In genomic region chr13:57756316-57756715, GRCm38 (mm10) we compare ENCODE assay signal across 17 mouse cellular contexts.
A peak's percentile ranks its signal among the peaks of the same experiment; 100 is the strongest.
DNase-seq lines count a peak whose midpoint lies in the region; ATAC-seq and TF ChIP-seq lines count a peak whose summit lies in the region.
"Had no signal": no experiment of that assay in that cellular context is flagged by ENCODE, and none has a peak within 500 bp of the region (broad histone marks: within the 10 kb centered on the region; RNA-seq: fewer than 3 reads in every experiment).

No protein-coding gene starts in this region.

- no peak for ATAC-seq in hindbrain, embryonic 13.5 days (ENCODE audit: low FRiP score)
- no peak for ATAC-seq in hindbrain, postnatal 0 days
- no peak for ATAC-seq in midbrain, embryonic 12.5 days (ENCODE audit: low FRiP score, low read depth)
- no peak for ATAC-seq in midbrain, embryonic 15.5 days (replicated peaks)
- no peak for ATAC-seq in intestine, embryonic 15.5 days
- no peak for ATAC-seq in megakaryocyte progenitor cell, adult 5-6 weeks (replicated peaks; ENCODE audit: poor library complexity)

- H3K36me3 ChIP-seq in hindbrain, embryonic 13.5 days, result no peaks in the 10 kb centered on the region
- no peaks in the 10 kb centered on the region for H3K36me3 ChIP-seq in hindbrain, postnatal 0 days (ENCODE audit: insufficient read depth, low read length)
- no peaks in the 10 kb centered on the region for H3K36me3 ChIP-seq in midbrain, embryonic 12.5 days
- H3K36me3 ChIP-seq in midbrain, embryonic 15.5 days (replicated peaks), result no peaks in the 10 kb centered on the region
- no peaks in the 10 kb centered on the region for H3K36me3 ChIP-seq in intestine, embryonic 15.5 days
- H3K36me3 ChIP-seq: heart, embryonic 15.5 days; stomach, embryonic 15.5 days had no signal

- no peak overlapping the region for H3K4me2 ChIP-seq in hindbrain, embryonic 13.5 days
- no peak overlapping the region for H3K4me2 ChIP-seq in hindbrain, postnatal 0 days (ENCODE audit: low read depth, low read length)
- H3K4me2 ChIP-seq in midbrain, embryonic 12.5 days (replicated peaks), result no peak overlapping the region
- H3K4me2 ChIP-seq in midbrain, embryonic 15.5 days, result no peak overlapping the region
- no peak overlapping the region for H3K4me2 ChIP-seq in intestine, embryonic 15.5 days (replicated peaks)
- H3K4me2 ChIP-seq: heart, embryonic 15.5 days; stomach, embryonic 15.5 days had no signal

- peaks cover 12% of the 10 kb centered on the region for H3K4me1 ChIP-seq in hindbrain, embryonic 13.5 days (replicated peaks)
- H3K4me1 ChIP-seq in hindbrain, postnatal 0 days (ENCODE audit: insufficient read depth, low read length), result no peaks in the 10 kb centered on the region
- 0 out of 2 replicates have a peak, but pooled peaks cover 2% of the 10 kb centered on the region for H3K4me1 ChIP-seq in midbrain, embryonic 12.5 days
- peaks cover 4% of the 10 kb centered on the region; the same call in 1 of the 2 replicates for H3K4me1 ChIP-seq in midbrain, embryonic 15.5 days
- H3K4me1 ChIP-seq in intestine, embryonic 15.5 days (replicated peaks), result no peaks in the 10 kb centered on the region
- H3K4me1 ChIP-seq: heart, embryonic 15.5 days; stomach, embryonic 15.5 days had no signal

- 49% methylated on average over 3 of the region's 3 CpGs for WGBS in hindbrain, embryonic 13.5 days
- WGBS in hindbrain, postnatal 0 days, result 39% methylated on average over 3 of the region's 3 CpGs
- WGBS in midbrain, embryonic 12.5 days, result 55% methylated on average over 3 of the region's 3 CpGs
- WGBS in midbrain, embryonic 15.5 days, result 44% methylated on average over 3 of the region's 3 CpGs
- 75% methylated on average over 3 of the region's 3 CpGs for WGBS in intestine, embryonic 15.5 days

- no peak overlapping the region for H3K9ac ChIP-seq in hindbrain, embryonic 13.5 days
- H3K9ac ChIP-seq in hindbrain, postnatal 0 days (replicated peaks; ENCODE audit: low read length), result no peak overlapping the region
- H3K9ac ChIP-seq in midbrain, embryonic 12.5 days (replicated peaks), result no peak overlapping the region
- H3K9ac ChIP-seq in midbrain, embryonic 15.5 days, result no peak overlapping the region
- H3K9ac ChIP-seq in intestine, embryonic 15.5 days, result no peak overlapping the region
- H3K9ac ChIP-seq: heart, embryonic 15.5 days; stomach, embryonic 15.5 days had no signal

- TF ChIP-seq CTCF in hindbrain, postnatal 0 days (IDR thresholded peaks at IDR 0.05; ENCODE audit: low read depth), result no peak

- no peak overlapping the region for H3K4me3 ChIP-seq in hindbrain, embryonic 13.5 days
- no peak overlapping the region for H3K4me3 ChIP-seq in hindbrain, postnatal 0 days (ENCODE audit: low read length)
- H3K4me3 ChIP-seq in midbrain, embryonic 12.5 days, result no peak overlapping the region
- H3K4me3 ChIP-seq in midbrain, embryonic 15.5 days, result no peak overlapping the region
- H3K4me3 ChIP-seq in intestine, embryonic 15.5 days (replicated peaks), result no peak overlapping the region
- H3K4me3 ChIP-seq: heart, embryonic 15.5 days; stomach, embryonic 15.5 days had no signal

- H3K27ac ChIP-seq in hindbrain, embryonic 13.5 days, result 0 out of 2 replicates have a peak overlapping the region, but pooled peaks have one; percentile 49
- H3K27ac ChIP-seq in hindbrain, postnatal 0 days, result no peak overlapping the region
- peak overlapping the region; percentile 3; the same call in 1 of the 2 replicates for H3K27ac ChIP-seq in midbrain, embryonic 12.5 days (replicated peaks)
- H3K27ac ChIP-seq in midbrain, embryonic 15.5 days, result no peak overlapping the region
- no peak overlapping the region for H3K27ac ChIP-seq in intestine, embryonic 15.5 days
- H3K27ac ChIP-seq: heart, embryonic 15.5 days; stomach, embryonic 15.5 days had no signal

- DNase-seq in hindbrain, postnatal 0 days (ENCODE audit: low spot score), result no peak
- DNase-seq in layer of hippocampus, adult 9-11 months, result peak; percentile 62
- DNase-seq in telencephalon, adult 2 months (ENCODE audit: low read depth, low spot score), result peak; percentile 68
- DNase-seq: adrenal gland, postnatal 14 days; cerebellum, adult 9-11 months; gastrocnemius, postnatal 10 days; heart, adult 18-20 months; kidney, adult 18-20 months; kidney, postnatal 10 days; lung, postnatal 10 days had no signal

- no peaks in the 10 kb centered on the region for H3K9me3 ChIP-seq in hindbrain, embryonic 13.5 days
- no peaks in the 10 kb centered on the region for H3K9me3 ChIP-seq in hindbrain, postnatal 0 days (ENCODE audit: low read length)
- no peaks in the 10 kb centered on the region for H3K9me3 ChIP-seq in midbrain, embryonic 12.5 days
- H3K9me3 ChIP-seq in midbrain, embryonic 15.5 days, result no peaks in the 10 kb centered on the region
- H3K9me3 ChIP-seq in intestine, embryonic 15.5 days, result no peaks in the 10 kb centered on the region
- H3K9me3 ChIP-seq: heart, embryonic 15.5 days; stomach, embryonic 15.5 days had no signal

- H3K27me3 ChIP-seq in hindbrain, embryonic 13.5 days, result no peaks in the 10 kb centered on the region
- no peaks in the 10 kb centered on the region for H3K27me3 ChIP-seq in hindbrain, postnatal 0 days (ENCODE audit: insufficient read depth, low read length)
- H3K27me3 ChIP-seq in midbrain, embryonic 12.5 days, result no peaks in the 10 kb centered on the region
- H3K27me3 ChIP-seq in midbrain, embryonic 15.5 days (replicated peaks), result no peaks in the 10 kb centered on the region
- no peaks in the 10 kb centered on the region for H3K27me3 ChIP-seq in intestine, embryonic 15.5 days (replicated peaks)
- H3K27me3 ChIP-seq: heart, embryonic 15.5 days; stomach, embryonic 15.5 days had no signal

Comparison
In these comparisons a context has a peak if more than half of its experiments do, and no peak if none do; other contexts are left out.
1. H3K27ac ChIP-seq: peak in hindbrain, embryonic 13.5 days (single experiment) and midbrain, embryonic 12.5 days (single experiment); none in hindbrain, postnatal 0 days (single experiment), midbrain, embryonic 15.5 days (single experiment) and intestine, embryonic 15.5 days (single experiment).